Mouse (Mus musculus) erythroblast, embryonic 14.5 days (primary cell): ENCODE results near the gene Ifit3.

Experiments
- GATA1 ChIP-seq: IDR thresholded peaks from 2 replicates; pipeline ENCODE4 v1.6.1; 2012; ENCODE audit warnings: low read length, inconsistent platforms, mixed read lengths
- TAL1 ChIP-seq: IDR thresholded peaks from 3 replicates; pipeline ENCODE4 v1.6.1; 2012; ENCODE audit warnings: low read length, inconsistent platforms, mixed read lengths

DNA sequence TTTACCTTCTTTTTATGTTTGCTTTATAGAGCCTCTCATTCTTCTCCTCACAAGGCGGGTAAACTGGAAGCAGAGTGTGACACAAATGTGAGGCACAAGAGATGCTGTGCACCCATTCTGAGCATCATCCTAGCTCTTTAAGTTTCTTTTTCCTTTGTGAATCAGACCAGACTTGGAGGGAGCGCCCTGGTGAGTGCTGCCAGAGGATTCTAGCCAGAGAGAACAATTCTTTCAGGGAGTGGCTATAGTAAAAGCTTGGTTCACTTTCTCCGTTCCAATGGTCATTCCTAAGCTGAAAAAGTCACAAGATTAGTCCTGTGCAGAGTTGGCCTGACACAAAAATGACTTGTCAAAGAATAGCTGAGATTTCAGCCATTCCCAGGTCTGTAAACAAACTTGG, 26.7 kb upstream of the Ifit3 start:
- TF ChIP-seq TAL1 (no peak), GATA1 (no peak)
